Mouse (Mus musculus): ENCODE data around the gene Bloc1s1.

The Bloc1s1 gene

GRCm38 (mm10) chr10:128908778-128909448, 14.9 kb downstream of the Bloc1s1 start:
- no peak for DNase-seq (ENCODE audit: low spot score in 2 of 2)

DNA sequence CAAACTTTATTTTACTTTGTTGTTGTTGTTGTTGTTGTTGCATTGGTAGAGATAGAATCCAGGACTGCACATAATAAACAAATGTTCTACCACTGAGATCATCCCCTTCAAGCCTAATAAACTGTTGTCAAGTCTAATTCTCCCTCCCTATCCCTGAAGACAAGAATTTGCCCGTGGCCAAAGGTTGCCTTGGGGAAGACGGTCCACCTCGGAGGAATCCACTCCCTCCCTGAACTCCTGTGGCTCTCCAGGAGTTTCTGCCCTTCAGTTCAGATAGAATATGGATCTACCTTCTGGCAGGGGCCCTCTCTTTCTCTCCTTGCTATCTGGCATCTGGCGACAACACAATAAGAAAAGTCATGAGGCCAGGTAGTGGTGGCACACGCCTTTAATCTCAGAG, 19.0 kb downstream of the Bloc1s1 start:
- no peak for DNase-seq (ENCODE audit: low spot score in 2 of 2)

DNA sequence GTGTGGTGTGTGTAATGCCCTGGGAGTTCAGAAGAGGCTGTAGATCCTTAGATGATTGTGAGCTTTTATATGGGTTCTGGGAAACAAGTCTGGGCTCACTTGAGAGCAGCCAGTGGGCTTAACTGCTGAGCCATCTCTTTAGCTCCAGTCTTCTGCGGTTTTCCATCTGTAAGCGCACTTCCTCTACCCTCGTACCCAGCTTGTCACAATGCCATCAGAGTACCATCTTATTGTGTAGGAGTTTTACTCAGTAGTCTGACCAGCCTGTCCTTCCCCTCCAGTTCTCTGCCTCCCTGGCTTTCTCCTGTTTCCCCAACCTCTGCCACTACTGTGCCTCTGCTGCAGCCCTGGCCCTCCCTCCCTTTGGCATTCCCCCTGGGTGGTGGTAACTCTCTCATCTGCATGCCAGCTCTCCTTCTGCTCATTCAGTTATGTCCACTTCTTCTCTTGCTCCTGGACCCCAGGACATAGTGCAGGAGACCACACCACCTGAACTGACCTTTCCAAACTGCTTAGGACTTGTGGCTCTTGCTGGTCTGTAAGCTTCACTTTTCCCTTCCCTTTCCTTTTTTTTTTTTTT, 21.3 kb downstream of the Bloc1s1 start:
- no peak for DNase-seq (ENCODE audit: low spot score in 2 of 2)

DNA sequence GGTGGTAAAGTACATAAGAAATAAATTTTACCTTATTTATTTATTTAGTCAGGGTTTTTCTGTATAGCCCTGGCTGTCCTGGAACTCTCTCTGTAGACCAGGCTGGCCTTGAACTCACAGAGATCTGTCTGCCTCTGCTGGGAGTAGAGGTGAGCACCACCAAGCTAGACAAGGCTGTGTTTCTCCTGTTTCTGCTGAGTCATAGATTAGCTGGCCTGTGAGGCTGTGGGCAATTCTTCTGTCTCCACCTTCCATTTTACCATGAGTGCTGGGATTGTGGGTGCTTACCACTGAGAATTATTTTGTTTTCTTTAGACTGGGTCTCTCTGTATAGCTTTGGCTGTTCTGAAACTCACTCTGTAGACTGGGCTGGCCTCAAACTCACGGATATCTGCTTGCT, 22.4 kb downstream of the Bloc1s1 start:
- no peak for DNase-seq (ENCODE audit: low spot score in 2 of 2)

GRCm38 (mm10) chr10:128900698-128901097, 23.1 kb downstream of the Bloc1s1 start, which contains the start of gene Cd63:
TSS of gene Cd63 (plus strand) at chr10:128900989.
- no peak for DNase-seq (ENCODE audit: low spot score in 2 of 2)

DNA sequence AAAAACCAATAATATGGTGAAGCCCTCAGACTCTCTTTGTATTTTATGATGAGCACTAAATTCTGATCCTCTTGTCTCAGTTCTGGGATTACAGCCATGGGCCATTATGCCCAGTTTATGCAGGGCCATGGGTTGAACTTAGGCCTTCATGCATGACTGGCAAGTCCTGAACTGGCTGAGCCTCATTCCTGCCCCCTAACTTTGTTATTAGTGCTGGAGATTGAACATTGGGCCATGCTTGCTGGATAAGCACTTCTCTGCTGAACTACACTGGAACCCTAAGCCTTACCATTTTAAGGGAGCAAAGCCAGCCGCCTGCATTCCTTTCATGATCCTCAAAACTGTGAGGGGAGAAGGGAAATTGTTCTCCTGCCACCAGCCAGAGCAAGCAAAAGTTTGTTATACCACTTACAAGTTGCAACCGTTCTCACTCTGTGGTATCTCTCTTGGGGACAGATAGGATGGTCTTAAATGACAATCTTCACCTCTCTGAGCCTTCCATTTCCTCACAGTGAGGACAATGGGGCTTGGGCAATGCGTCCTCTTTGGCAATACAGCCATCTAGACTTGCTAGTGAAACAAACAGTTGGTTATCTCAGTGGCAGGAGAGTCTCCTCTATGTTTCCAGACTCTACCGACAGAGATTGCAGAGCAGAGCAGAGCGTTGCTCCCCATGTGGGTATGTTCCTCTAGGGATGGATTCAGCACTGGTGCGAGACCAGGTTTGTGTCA, 23.9 kb downstream of the Bloc1s1 start:
- DNase-seq (ENCODE audit: low spot score in 2 of 2) = no peak

- no peak for DNase-seq (ENCODE audit: low spot score in 2 of 2)
Observed at GRCm38 (mm10) chr10:128897501-128897900, 26.3 kb downstream of the Bloc1s1 start.

DNA sequence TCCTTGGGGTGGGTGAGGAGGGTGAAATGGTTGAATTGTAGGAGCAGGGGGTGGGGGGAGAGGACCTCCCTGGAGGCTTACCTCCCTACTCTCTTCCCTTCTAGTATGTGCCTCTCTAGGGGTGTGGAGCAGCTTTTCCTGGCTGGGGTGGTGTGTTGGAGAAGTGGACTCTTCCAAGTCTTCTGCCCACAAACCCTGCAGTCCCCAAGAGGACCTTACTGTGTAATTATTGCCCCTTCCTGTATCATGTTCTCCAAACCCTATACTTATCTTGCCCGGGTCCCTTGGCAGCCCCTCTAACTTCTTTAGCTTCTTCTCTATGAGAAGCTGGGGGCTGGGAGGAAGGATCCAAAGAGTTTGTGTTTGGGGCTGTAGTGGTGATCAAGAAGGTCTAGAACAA, 27.0 kb downstream of the Bloc1s1 start:
- DNase-seq (ENCODE audit: low spot score in 2 of 2) = no peak

- peak in 1 of 2 experiments; percentile 46 for DNase-seq (ENCODE audit: low spot score in 2 of 2)
Observed at GRCm38 (mm10) chr10:128895952-128896693, 27.7 kb downstream of the Bloc1s1 start.

DNA sequence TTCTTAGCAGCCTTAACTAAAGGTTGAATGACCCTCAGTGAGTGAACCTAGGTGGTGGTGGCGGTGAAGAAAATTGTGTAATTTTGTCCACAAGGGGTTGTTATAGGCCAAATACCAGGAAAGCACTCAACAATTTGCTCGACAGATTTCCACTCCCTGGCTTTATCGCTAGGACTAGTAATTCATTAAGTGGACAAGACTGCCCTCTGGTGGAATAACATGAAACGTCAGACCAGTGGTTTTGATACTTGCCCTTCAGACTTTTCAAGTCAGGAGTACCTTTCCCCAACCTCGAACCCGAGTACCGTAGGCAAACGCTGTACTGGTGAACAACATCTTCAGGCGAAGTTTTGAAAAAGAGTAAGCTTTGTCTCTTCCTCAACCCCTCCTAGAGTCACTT, 28.4 kb downstream of the Bloc1s1 start:
- DNase-seq (ENCODE audit: low spot score in 2 of 2) = peak; percentile 84 to 86

DNA sequence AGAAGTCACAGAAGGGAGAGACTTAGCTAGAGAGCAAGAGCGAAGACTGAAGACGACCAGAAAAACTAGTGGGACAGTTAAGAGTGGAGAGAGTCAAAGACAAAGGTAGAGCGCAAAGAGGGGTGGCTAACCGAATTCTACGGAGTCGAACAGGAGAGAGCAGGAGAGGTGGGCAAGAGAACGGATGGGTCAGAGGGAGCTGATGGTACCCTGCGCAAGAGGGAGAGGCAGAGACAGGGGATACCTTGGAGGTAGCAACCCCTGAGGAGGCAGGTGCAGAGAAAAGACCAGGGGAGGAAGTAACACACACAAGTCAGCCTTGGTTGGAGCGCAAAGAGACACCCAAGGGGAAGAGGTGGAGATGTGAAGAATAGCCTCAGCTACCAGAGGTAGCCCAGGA, 31.6 kb downstream of the Bloc1s1 start:
- DNase-seq (ENCODE audit: low spot score in 2 of 2) = no peak

- DNase-seq (ENCODE audit: low spot score in 2 of 2) = no peak
Observed at GRCm38 (mm10) chr10:128891296-128892094, 32.3 kb downstream of the Bloc1s1 start, which contains the start of gene Gdf11. TSS of gene Gdf11 (minus strand) at chr10:128891718.

- DNase-seq (ENCODE audit: low spot score in 2 of 2) = no peak
Observed at GRCm38 (mm10) chr10:128890383-128891295, 33.2 kb downstream of the Bloc1s1 start.

- DNase-seq (ENCODE audit: low spot score in 2 of 2) = no peak
Observed at GRCm38 (mm10) chr10:128889846-128890245, 34.0 kb downstream of the Bloc1s1 start.

DNA sequence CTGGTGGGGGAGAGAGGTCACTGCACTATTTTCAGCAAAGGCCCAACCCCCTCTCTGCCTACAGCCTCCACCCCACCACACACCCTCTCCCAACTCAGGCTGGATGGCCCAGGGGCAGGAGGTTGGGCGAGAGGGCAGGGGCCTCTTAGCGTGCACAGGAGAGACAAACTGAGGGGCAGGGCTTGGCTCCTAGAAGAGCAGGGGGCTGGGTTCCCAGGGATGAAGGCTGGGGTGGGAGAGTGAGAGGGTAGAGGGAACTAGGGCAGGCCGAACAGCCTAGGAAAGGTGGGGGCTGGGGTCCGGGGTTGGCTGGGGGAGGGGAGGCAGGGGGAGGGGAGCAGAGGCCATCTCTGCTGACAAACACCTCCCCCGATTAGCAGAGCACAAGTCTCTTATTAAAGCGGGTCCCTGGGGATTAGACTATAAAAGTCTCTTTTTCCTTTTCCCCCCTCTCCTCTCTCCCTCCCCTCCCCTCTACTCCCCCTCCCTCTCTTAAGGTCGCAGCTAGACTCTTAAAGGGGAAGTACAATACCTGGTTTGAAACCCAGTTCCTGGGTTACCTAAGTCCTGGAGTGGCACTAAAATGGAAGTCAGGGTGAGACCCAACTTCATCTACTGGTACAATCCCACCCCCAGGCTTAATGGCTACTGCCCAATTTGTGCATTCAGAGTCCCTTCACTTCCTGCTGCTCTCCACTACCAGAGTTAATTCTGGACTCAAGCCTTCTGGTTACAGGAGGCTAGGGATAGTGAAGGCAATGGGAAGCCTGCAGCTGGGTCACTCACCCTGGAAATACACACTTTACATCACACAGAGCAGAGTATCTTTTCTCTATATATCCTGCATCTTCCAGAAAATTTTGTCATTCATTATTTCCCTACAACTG, 34.7 kb downstream of the Bloc1s1 start:
- DNase-seq (ENCODE audit: low spot score in 2 of 2) = no peak

- no peak for DNase-seq (ENCODE audit: low spot score in 2 of 2)
Observed at GRCm38 (mm10) chr10:128882067-128882466, 41.8 kb downstream of the Bloc1s1 start.

GRCm38 (mm10) chr10:128878811-128879210, 45.0 kb downstream of the Bloc1s1 start:
- no peak for DNase-seq (ENCODE audit: low spot score in 2 of 2)

GRCm38 (mm10) chr10:128878291-128878690, 45.5 kb downstream of the Bloc1s1 start:
- no peak for DNase-seq (ENCODE audit: low spot score in 2 of 2)

DNA sequence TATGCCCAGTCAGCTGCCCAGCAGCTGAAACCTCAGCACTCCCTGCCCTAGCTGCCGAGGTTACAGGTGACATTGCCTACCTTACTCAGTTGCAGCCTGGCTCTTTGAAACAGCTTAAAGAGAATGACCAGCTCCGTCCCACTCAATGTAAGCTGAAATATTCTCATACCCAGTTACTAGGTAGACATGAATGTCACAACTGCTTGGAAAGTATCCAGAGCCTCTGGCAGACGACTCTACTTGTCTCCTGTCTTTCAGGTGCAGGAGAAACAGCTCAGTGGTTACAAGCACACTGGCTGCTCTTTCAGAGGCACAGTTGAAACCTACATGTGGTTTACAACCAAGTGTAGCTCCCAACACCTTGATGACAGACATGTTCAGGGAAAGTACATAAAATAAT, 53.5 kb downstream of the Bloc1s1 start:
- DNase-seq (ENCODE audit: low spot score in 2 of 2) = no peak

Measured in right cerebral cortex, adult 2 months (tissue).